ENCODE assay signal across 18 mouse cellular contexts in genomic region chr10:85577891-85578420, GRCm38 (mm10).
A peak's percentile ranks its signal among the peaks of the same experiment; 100 is the strongest.
DNase-seq lines count a peak whose midpoint lies in the region; ATAC-seq lines count a peak whose summit lies in the region.
"Had no signal": no experiment of that assay in that cellular context is flagged by ENCODE, and none has a peak within 500 bp of the region (broad histone marks: within the 10 kb centered on the region; RNA-seq: fewer than 3 reads in every experiment).

No protein-coding gene starts in this region.

- H3K27ac ChIP-seq in intestine, embryonic 16.5 days (ENCODE audit: low read length) = no peak overlapping the region
- H3K27ac ChIP-seq: heart, embryonic 10.5 days; hindbrain, embryonic 13.5 days; neural tube, embryonic 13.5 days; stomach, postnatal 0 days had no signal

- ATAC-seq in megakaryocyte progenitor cell, adult 5-6 weeks (replicated peaks; ENCODE audit: poor library complexity) = no peak
- ATAC-seq in intestine, embryonic 16.5 days = no peak

- H3K4me2 ChIP-seq in intestine, embryonic 16.5 days (ENCODE audit: low read depth, low read length) = no peak overlapping the region
- H3K4me2 ChIP-seq: hindbrain, embryonic 13.5 days; neural tube, embryonic 13.5 days had no signal

- no peak overlapping the region for H3K9ac ChIP-seq in intestine, embryonic 16.5 days (ENCODE audit: low read depth, low read length)
- H3K9ac ChIP-seq: hindbrain, embryonic 13.5 days; neural tube, embryonic 13.5 days had no signal

- no peak overlapping the region for H3K4me3 ChIP-seq in intestine, embryonic 16.5 days (ENCODE audit: low read length)
- H3K4me3 ChIP-seq: erythroblast, embryonic 14.5 days; heart, embryonic 10.5 days; hindbrain, embryonic 13.5 days; neural tube, embryonic 13.5 days had no signal

- peak; percentile 15 for DNase-seq in adrenal gland, postnatal 14 days
- DNase-seq in adrenal gland, postnatal 25 days = no peak
- DNase-seq in urinary bladder, postnatal 25 days (ENCODE audit: low spot score) = peak; percentile 36
- DNase-seq in urinary bladder, adult 2 months (ENCODE audit: low spot score) = no peak
- DNase-seq in fat pad, adult 2 months (ENCODE audit: extremely low read depth, low read depth, low spot score) = peak; percentile 86
- DNase-seq in urinary bladder, postnatal 36 days (ENCODE audit: low spot score in 2 of 2) = peak; percentile 21 to 52
- DNase-seq: cerebellum, adult 9-10 months; heart, postnatal 10 days; lung, postnatal 14 days; thymus, postnatal 14 days had no signal

- no peaks in the 10 kb centered on the region for H3K4me1 ChIP-seq in intestine, embryonic 16.5 days (ENCODE audit: control insufficient read depth, insufficient read depth, low read length)
- H3K4me1 ChIP-seq: hindbrain, embryonic 13.5 days; neural tube, embryonic 13.5 days had no signal

- H3K27me3 ChIP-seq in intestine, embryonic 16.5 days (replicated peaks; ENCODE audit: control insufficient read depth, insufficient read depth, low read length) = no peaks in the 10 kb centered on the region
- H3K27me3 ChIP-seq: CH12.LX; hindbrain, embryonic 13.5 days; neural tube, embryonic 13.5 days had no signal

- 88% methylated on average over 6 of the region's 6 CpGs for WGBS in intestine, embryonic 16.5 days

- H3K9me3 ChIP-seq in intestine, embryonic 16.5 days (ENCODE audit: control insufficient read depth, low read length) = no peaks in the 10 kb centered on the region
- H3K9me3 ChIP-seq: heart, embryonic 10.5 days had no signal

- no peaks in the 10 kb centered on the region for H3K36me3 ChIP-seq in intestine, embryonic 16.5 days (ENCODE audit: control insufficient read depth, insufficient read depth, low read length)
- H3K36me3 ChIP-seq: heart, embryonic 10.5 days; hindbrain, embryonic 13.5 days; neural tube, embryonic 13.5 days had no signal

Comparison
In these comparisons a context has a peak if more than half of its experiments do, and no peak if none do; other contexts are left out.
1. DNase-seq: peak in adrenal gland, postnatal 14 days (single experiment), urinary bladder, postnatal 25 days (single experiment), fat pad, adult 2 months (single experiment) and urinary bladder, postnatal 36 days (2 of 2); none in adrenal gland, postnatal 25 days (single experiment) and urinary bladder, adult 2 months (single experiment).